Mouse (Mus musculus) myocyte (in vitro differentiated cells): ENCODE measurements at regions not wholly inside any gene's neighbourhood (a gene's known extent, or its start where the extent isn't known, plus 50 kb on each side); places are given as distances from the start of the nearest gene placed in this dataset.

ENCODE experiments used
- H3K27me3 ChIP-seq: one replicate; pipeline ENCODE4 v1.6.1; 2011; ENCODE audit not compliant: control insufficient read depth, insufficient read depth, insufficient read length
- H3K36me3 ChIP-seq: one replicate; pipeline ENCODE4 v1.6.1; 2011; ENCODE audit not compliant: control insufficient read depth, insufficient read depth
- H3K4me2 ChIP-seq: one replicate; pipeline ENCODE4 v1.6.1; 2011; ENCODE audit warnings: low read depth, control low read depth
- H3K4me3 ChIP-seq: one replicate; pipeline ENCODE4 v1.5.1; 2011; ENCODE audit warnings: mild to moderate bottlenecking, control low read depth, moderate library complexity
- H3K79me2 ChIP-seq: one replicate; pipeline ENCODE4 v1.6.1; 2011; ENCODE audit not compliant: control insufficient read depth, insufficient read depth
- H3ac ChIP-seq: one replicate; pipeline ENCODE4 v1.6.1; 2011; ENCODE audit not compliant: control insufficient read depth, insufficient read length
- CEBPB ChIP-seq: IDR thresholded peaks from 2 replicates; pipeline ENCODE4 v1.6.1; 2011; ENCODE audit warnings: mild to moderate bottlenecking, moderate library complexity; ENCODE audit not compliant: poor library complexity, insufficient read depth, severe bottlenecking
- E2F4 ChIP-seq: IDR thresholded peaks from one replicate; pipeline ENCODE4 v1.6.1; 2011; ENCODE audit warnings: mild to moderate bottlenecking, control low read depth, moderate library complexity; ENCODE audit not compliant: insufficient read depth
- MAX ChIP-seq: IDR thresholded peaks from one replicate; pipeline ENCODE4 v1.6.1; 2011; ENCODE audit warnings: low read depth, mild to moderate bottlenecking, control low read depth
- MYOD1 ChIP-seq, 3 experiments: IDR thresholded peaks; one replicate each; pipeline ENCODE4 v1.6.1; 2011; ENCODE audit warnings: control low read depth in 2 of 3, low read depth in 2 of 3, mild to moderate bottlenecking in 2 of 3, moderate library complexity in 1 of 3; ENCODE audit not compliant: insufficient read length in 2 of 3, control insufficient read depth in 1 of 3
- MYOG ChIP-seq, 3 experiments: IDR thresholded peaks; one replicate each; pipeline ENCODE4 v1.6.1; 2011; ENCODE audit warnings: control low read depth in 2 of 3, low read depth in 2 of 3, mild to moderate bottlenecking in 2 of 3; ENCODE audit not compliant: insufficient read length in 2 of 3, control insufficient read depth in 1 of 3, insufficient read depth in 1 of 3
- POLR2A ChIP-seq: IDR thresholded peaks from one replicate; pipeline ENCODE4 v1.6.1; 2011; ENCODE audit warnings: low read depth, mild to moderate bottlenecking, control low read depth, moderate library complexity; ENCODE audit not compliant: insufficient read length
- POLR2AphosphoS2 ChIP-seq: IDR thresholded peaks from one replicate; pipeline ENCODE4 v1.6.1; 2011; ENCODE audit warnings: low read depth, control low read depth; ENCODE audit not compliant: insufficient read length
- REST ChIP-seq: IDR thresholded peaks from one replicate; pipeline ENCODE4 v1.6.1; 2011; ENCODE audit warnings: mild to moderate bottlenecking, control low read depth, moderate library complexity; ENCODE audit not compliant: insufficient read depth, insufficient read length
- SRF ChIP-seq: IDR thresholded peaks from one replicate; pipeline ENCODE4 v1.6.1; 2011; ENCODE audit warnings: low read depth; ENCODE audit not compliant: control insufficient read depth, insufficient read length
- TCF12 ChIP-seq: IDR thresholded peaks from one replicate; pipeline ENCODE4 v1.6.1; 2011; ENCODE audit warnings: mild to moderate bottlenecking, control low read depth; ENCODE audit not compliant: poor library complexity, insufficient read depth, severe bottlenecking
- TCF3 ChIP-seq: IDR thresholded peaks from one replicate; pipeline ENCODE4 v1.6.1; 2011; ENCODE audit warnings: low read depth, control low read depth; ENCODE audit not compliant: insufficient read length
- USF1 ChIP-seq: IDR thresholded peaks from one replicate; pipeline ENCODE4 v1.6.1; 2011; ENCODE audit warnings: low read depth, mild to moderate bottlenecking, control low read depth, moderate library complexity

- H3K27me3 ChIP-seq, result no peaks in the 10 kb centered on the region
- H3K36me3 ChIP-seq, result no peaks in the 10 kb centered on the region
- no peak overlapping the region for H3K4me3 ChIP-seq
- H3K4me2 ChIP-seq, result no peak overlapping the region
- no peak for TF ChIP-seq E2F4
- TF ChIP-seq USF1, result no peak
- TF ChIP-seq MYOD1 (IDR thresholded peaks at IDR 0.05; ENCODE audit: control insufficient read depth in 1 of 3, insufficient read length in 2 of 3, low read depth in 2 of 3), result no peak
- TF ChIP-seq TCF12, result no peak
- no peak for TF ChIP-seq CEBPB
- H3K79me2 ChIP-seq, result no peaks in the 10 kb centered on the region
- H3ac ChIP-seq, result no peak overlapping the region
Observed at GRCm38 (mm10) chr4:32074399-32075296, 110.8 kb downstream of the Map3k7 start.

GRCm38 (mm10) chr4:32076391-32076925 lies 112.6 kb downstream of the Map3k7 start:
- Histone ChIP-seq H3K4me2 (no peak overlapping the region), H3K4me3 (no peak overlapping the region), H3K79me2 (no peaks in the 10 kb centered on the region), H3K27me3 (no peaks in the 10 kb centered on the region), H3K36me3 (no peaks in the 10 kb centered on the region), H3ac (no peak overlapping the region)
- no peak for TF ChIP-seq TCF3
- TF ChIP-seq MYOD1 (IDR thresholded peaks at IDR 0.05; ENCODE audit: control insufficient read depth in 1 of 3, insufficient read length in 2 of 3, low read depth in 2 of 3), result no peak
- no peak for TF ChIP-seq E2F4
- no peak for TF ChIP-seq CEBPB
- TF ChIP-seq USF1, result no peak
- TF ChIP-seq SRF, result no peak
- TF ChIP-seq MAX, result no peak
- TF ChIP-seq POLR2A, result no peak

- Histone ChIP-seq H3K79me2 (no peaks in the 10 kb centered on the region), H3K4me3 (no peak overlapping the region), H3K36me3 (no peaks in the 10 kb centered on the region), H3K4me2 (no peak overlapping the region), H3K27me3 (no peaks in the 10 kb centered on the region), H3ac (no peak overlapping the region)
- TF ChIP-seq REST (no peak), MYOD1 (IDR thresholded peaks at IDR 0.05; ENCODE audit: control insufficient read depth in 1 of 3, insufficient read length in 2 of 3, low read depth in 2 of 3) (no peak), TCF12 (no peak), MYOG (IDR thresholded peaks at IDR 0.05; ENCODE audit: control insufficient read depth in 1 of 3, insufficient read depth in 1 of 3, insufficient read length in 2 of 3, low read depth in 2 of 3) (no peak), TCF3 (no peak), SRF (no peak), E2F4 (no peak), USF1 (no peak), CEBPB (no peak), POLR2A (no peak), POLR2AphosphoS2 (no peak), MAX (no peak)
Observed at GRCm38 (mm10) chr4:32083456-32083855, 119.6 kb downstream of the Map3k7 start.

GRCm38 (mm10) chr4:32084250-32084869 lies 120.5 kb downstream of the Map3k7 start:
- Histone ChIP-seq H3K27me3 (no peaks in the 10 kb centered on the region), H3K36me3 (no peaks in the 10 kb centered on the region), H3K4me2 (no peak overlapping the region), H3K4me3 (no peak overlapping the region), H3ac (no peak overlapping the region), H3K79me2 (no peaks in the 10 kb centered on the region)
- TF ChIP-seq E2F4, result no peak
- TF ChIP-seq TCF3, result no peak
- no peak for TF ChIP-seq MAX
- no peak for TF ChIP-seq TCF12
- TF ChIP-seq MYOD1 (IDR thresholded peaks at IDR 0.05; ENCODE audit: control insufficient read depth in 1 of 3, insufficient read length in 2 of 3, low read depth in 2 of 3), result no peak
- TF ChIP-seq USF1, result no peak
- no peak for TF ChIP-seq CEBPB
- TF ChIP-seq POLR2A, result no peak
- TF ChIP-seq REST, result no peak
- TF ChIP-seq POLR2AphosphoS2, result no peak
- TF ChIP-seq SRF, result no peak
- TF ChIP-seq MYOG (IDR thresholded peaks at IDR 0.05; ENCODE audit: control insufficient read depth in 1 of 3, insufficient read depth in 1 of 3, insufficient read length in 2 of 3, low read depth in 2 of 3), result no peak

- no peak overlapping the region for H3K4me3 ChIP-seq
- H3K4me2 ChIP-seq, result no peak overlapping the region
- no peaks in the 10 kb centered on the region for H3K27me3 ChIP-seq
Observed at GRCm38 (mm10) chr4:32085040-32085439, 121.1 kb downstream of the Map3k7 start.

More at GRCm38 (mm10) chr4:32085040-32085439, 121.1 kb downstream of the Map3k7 start:
- Histone ChIP-seq H3K79me2 (no peaks in the 10 kb centered on the region), H3ac (no peak overlapping the region), H3K36me3 (no peaks in the 10 kb centered on the region)
- TF ChIP-seq POLR2AphosphoS2, result no peak
- no peak for TF ChIP-seq USF1
- no peak for TF ChIP-seq CEBPB
- no peak for TF ChIP-seq TCF3
- no peak for TF ChIP-seq TCF12
- no peak for TF ChIP-seq MYOD1 (IDR thresholded peaks at IDR 0.05; ENCODE audit: control insufficient read depth in 1 of 3, insufficient read length in 2 of 3, low read depth in 2 of 3)
- no peak for TF ChIP-seq MYOG (IDR thresholded peaks at IDR 0.05; ENCODE audit: control insufficient read depth in 1 of 3, insufficient read depth in 1 of 3, insufficient read length in 2 of 3, low read depth in 2 of 3)
- no peak for TF ChIP-seq REST
- TF ChIP-seq POLR2A, result no peak
- no peak for TF ChIP-seq MAX
- TF ChIP-seq E2F4, result no peak
